Mouse (Mus musculus) embryo, embryonic 11.5 days (tissue): ENCODE results near the gene Traf7.

Experiments
- DNase-seq: peaks from one replicate; pipeline ENCODE4 v3.0.0-alpha.2; 2012; ENCODE audit warnings: low read depth, low spot score

Gene Traf7

DNA sequence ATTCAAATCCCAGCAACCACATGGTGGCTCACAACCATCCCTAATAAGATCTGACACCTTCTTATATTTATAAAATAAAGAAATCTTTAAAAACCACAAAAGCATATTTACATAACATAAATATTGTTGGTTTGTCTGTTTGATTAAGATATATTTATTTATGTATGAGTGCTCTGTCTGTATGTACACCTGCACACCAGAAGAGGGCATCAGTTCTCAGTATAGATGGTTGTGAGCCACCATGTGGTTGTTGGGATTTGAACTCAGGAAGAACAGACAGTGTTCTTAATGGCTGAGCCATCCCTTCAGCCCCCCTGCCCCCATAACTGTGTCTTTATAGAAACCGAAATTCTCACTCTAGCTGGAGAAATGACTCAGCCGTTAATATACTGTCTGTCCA, 17.5 kb upstream of the Traf7 start:
- DNase-seq = no peak

DNA sequence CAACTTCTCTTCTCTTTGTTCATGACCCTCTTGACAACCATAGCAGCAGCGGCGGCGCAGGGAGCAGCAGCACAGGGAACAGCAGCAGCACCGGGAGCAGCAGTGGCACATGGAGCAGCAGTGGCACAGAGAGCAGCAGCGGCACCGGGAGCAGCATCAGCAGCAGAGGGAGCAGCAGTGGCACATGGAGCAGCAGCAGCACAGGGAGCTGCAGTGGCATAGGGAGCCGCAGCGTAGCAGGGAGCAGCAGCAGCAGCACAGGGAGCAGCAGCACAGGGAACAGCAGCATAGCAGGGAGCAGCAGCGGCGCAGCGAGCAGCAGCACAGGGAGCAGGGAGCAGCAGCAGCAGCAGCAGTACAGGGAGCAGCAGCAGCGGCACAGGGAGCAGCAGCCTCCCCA, 16.9 kb upstream of the Traf7 start:
- no peak for DNase-seq

DNA sequence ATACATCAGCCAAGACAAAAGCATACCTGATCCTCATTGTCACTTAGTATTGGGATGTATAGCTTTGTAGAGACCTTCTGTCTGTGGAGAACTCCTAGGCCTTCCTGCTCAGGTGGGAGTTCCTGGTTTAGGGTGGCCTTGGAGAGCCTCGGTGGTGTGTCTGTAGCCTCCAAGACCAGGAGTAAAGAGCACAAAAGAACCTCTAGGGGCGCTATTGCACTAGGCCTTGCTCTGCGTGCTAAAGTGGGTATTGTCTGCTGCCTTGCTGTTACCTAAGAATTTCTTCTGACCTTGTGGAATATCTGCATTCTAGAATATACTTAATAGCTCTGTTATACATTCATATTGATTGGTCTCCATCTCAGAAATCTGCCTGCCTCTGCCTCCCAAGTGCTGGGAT, 12.6 kb upstream of the Traf7 start:
- DNase-seq = no peak

DNA sequence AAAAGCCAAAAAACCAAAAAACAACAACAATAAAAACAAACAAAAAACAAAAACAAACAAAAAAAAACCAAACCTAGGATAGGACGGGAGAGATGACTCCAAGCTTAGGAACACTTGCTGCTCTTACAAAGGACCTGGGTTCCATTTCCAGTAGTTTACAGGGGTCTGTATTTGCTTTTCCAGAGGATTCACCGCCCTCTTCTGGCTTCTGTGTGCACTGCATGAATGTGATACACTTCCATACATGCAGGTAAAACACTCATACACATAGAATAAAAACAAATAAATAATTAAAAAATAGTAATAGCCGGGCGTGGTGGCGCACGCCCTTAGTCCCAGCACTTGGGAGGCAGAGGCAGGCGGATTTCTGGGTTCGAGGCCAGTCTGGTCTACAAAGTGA, 11.2 kb upstream of the Traf7 start:
- no peak for DNase-seq

DNA sequence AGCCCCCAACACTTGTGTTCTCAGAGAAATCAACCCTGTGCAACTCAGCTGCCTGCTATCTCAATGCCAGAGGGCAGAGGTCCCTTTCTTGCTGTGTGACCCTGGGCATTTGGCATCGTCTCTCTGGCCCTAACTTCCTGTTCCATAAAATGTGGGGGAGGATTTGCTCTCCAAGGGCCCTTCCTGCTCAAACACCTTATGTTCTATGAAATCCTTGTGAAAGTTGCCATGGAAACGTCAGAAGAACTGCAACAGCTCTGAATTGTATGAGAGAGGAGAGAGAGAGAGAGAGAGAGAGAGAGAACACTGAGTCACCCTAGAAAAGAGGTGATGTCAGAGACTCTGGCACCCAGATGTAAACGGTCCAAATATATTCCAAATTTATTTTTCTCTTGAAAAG, 9.8 kb upstream of the Traf7 start:
- no peak for DNase-seq

DNA sequence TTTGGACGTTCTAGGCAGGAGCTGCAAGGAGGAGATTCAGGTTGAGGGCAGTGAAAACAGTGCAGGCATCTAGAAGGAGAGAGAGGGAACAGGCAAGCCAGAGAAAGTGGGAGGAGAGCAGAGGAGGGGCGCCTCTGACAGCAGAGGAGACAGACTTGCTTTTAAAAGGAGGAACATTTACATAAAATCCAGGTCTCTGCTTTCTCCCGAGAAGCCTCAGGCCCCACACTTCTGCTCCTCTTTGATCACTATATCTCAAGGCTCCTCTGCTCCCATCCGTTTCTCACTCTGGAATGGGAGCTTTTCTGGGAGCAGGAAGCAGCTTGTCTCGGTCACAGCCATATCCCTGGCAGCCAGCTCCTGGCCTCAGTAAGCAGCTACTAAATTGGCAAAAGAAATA, 7.6 kb upstream of the Traf7 start:
- DNase-seq = no peak

DNA sequence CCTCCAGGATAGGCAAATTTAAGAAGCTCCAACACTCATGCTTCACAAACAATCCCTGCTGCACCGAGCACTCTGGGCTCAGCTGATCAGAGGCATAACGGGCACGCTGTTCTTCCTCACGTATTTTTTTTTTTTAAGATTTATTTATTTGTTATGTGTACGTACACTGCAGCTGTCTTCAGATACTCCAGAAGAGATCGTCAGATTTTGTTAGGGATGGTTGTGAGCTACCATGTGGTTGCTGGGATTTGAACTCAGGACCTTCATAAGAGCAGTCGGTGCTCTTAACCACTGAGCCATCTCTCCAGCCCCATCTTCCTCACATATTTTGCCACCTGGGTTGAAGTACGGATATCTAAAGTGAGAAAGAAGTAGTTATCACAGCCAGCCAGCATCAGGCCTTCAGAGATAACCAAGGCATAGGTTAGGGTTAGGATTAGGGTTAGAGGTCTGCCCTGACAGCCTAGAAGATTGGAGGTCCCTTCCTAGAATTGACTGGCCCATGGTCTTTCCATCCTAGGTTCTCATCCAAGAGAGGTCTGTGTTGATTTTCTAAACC, 6.5 kb upstream of the Traf7 start, which contains the start of gene Rab26:
Rab26 (minus strand) TSS at position 51 of the 559 bp plus-strand sequence.
- no peak for DNase-seq

DNA sequence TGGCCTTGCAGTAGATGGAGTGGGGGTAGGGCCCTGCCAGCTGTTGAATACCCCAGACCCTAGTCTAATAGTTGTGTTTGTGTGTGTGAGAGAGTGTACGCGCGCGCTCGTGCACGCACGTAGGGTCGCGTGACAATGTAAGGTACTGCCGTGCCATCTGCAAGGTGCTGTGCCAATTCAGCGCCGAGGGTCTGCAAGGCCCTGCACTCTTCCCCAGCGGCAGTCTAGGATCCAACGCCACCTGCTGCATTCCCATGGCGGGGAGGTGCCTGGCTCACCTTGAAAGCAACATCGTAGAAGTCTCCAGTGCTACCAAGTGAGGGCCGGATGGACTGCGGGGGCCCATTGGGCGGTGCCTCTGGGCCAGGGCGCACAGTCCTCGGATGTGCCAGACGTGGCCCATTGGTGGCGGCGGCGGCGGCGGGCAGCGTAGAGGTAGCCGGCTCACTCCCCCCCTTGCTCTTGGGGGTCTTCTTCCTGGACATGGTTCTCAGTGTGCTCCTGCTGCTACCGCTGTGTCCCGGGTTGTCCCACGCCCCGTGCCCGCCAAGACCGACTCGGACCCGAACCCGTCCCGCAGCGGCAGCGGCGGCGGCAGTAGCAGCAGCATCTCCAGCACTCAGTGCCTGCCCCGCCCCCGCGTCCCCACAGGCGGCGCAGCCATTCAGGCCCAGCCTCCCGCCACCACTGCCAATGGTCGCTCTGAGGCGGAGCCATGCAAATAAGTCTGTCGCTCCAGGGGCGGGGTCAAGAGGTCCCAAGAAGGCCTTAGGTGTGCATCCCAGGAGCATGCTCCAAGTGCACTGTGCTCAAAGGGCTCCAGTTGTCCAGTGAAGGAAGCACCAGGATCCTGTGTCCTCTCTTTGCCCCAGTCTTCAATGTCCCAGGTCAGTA, 5.6 kb upstream of the Traf7 start:
- DNase-seq = peak; percentile 74

DNA sequence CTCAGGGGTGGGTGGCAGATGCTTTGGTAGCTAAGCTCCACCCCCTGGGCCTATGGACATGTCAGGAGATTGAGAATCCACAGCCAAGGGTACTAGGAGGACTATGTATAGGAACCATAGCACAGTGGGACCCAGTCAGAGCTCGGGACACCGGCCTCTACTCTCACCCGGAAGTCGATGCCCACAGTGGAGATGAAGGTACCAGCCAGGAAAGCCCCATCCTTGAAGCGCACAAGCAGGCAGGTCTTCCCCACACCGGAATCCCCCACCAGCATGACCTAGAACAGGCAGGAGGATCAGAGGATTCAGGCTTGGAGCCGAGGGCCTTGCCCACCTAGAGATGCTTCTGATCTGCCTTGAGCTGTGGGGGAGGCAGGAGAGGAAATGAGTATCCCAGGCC, 4.3 kb upstream of the Traf7 start:
- no peak for DNase-seq

DNA sequence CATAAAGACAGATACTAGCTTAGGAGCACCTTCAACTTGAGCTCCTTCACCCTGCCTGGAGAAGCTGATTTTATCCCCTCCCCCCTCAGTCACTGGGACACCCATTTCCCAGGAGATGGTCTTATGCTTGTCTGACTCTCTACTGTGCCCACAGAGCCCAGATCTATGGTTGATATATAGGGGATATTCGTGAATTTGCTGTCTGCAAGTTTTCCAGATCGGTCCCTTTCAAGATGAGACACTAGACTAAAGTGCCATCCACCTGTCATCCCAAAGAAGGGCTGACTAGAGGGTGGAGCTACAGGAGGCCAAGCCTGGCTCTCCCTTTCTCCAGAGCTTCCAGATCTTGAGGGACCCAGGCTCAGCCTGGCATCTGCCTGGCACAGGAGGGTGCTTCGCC, 3.3 kb upstream of the Traf7 start:
- no peak for DNase-seq

DNA sequence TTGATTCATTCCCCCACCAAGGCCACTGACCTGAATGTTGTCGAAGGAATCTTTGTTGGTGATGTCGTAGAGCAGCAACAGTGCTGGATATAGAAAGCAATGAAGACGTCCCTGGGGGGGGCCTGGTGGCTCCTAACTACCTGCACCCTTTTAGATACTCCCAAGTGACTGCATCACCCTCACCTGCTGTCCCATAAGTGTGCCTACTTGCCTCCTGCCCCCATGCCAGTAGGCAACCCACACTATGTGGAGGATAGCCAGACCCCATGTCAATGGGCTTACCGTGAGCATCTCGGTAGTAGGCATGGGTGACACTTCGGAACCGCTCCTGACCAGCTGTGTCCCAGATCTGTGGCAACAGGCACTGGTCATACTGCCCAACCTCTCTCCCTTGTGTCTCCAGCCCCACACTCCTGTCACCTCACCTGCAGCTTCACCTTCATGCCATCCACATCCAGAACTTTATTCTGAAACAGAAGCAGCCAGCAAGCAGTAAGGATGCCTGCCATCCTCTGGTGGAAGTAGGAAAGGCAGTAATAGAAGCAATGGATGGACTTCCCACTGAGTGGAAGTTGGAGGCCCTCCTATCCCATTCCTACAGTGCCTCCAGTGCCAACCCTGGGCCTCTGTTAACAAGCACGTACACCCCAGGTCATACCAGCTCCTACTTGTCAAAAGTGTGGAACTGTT, 2.8 kb upstream of the Traf7 start:
- no peak for DNase-seq

DNA sequence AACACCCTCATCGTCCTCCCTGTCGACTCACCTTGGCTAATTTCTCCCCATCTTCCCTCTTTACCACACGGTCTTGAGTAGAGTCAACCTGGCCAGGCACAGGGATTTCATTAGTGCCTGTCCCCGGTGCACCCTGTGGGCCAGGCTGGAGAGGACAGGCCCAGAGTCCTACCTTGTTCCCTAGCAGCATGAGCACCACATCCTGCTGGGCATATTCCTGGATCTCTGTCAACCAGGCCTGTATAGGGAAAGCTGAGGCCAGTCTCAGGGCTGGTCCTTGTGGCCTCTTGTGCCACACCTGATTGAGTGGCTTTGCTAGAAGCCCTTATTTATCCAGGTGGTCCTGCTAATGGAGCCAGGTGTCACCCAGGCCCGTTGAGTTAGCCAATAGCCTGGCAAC, 2.1 kb upstream of the Traf7 start:
- no peak for DNase-seq

DNA sequence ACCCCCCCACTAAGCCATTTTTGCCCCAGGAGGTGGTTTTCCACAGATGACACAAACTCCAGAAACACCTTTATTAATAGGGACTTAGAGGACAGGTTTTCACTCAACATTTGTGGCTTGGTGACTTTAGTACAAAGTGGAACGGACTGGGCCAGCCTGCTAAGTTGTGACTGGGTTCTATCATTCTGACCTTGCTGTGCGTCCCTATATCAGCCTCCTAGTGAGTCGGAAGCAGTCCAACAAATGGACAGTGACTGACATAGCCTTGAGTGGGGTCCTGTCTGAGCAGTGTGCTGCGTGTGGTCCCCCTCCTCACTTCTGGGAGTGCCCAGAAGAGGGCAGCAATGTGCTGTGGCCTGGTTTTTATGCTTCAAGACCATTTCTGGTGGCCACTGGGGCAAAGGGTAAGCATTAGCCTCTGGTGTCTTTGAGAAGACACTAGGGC, 1.3 kb upstream of the Traf7 start:
- DNase-seq = peak; percentile 73

DNA sequence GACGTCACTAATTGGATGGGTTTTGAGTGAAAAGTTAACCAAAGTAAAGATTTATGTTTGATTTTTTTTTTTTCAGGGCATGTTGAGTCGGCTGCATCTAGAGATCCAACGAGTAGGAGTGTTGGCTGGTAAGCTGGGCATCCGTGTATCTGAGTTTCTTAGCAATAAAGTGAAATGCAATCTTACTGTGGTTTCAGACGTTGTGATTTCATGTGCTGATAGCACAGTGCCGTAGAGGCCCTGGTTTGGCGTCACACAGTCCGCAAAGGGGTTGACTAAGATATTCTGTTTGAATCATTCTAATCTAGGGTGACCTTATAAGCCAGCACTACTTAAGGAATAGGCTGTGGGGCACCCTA, 801 bp upstream of the Traf7 start:
- DNase-seq = no peak

DNA sequence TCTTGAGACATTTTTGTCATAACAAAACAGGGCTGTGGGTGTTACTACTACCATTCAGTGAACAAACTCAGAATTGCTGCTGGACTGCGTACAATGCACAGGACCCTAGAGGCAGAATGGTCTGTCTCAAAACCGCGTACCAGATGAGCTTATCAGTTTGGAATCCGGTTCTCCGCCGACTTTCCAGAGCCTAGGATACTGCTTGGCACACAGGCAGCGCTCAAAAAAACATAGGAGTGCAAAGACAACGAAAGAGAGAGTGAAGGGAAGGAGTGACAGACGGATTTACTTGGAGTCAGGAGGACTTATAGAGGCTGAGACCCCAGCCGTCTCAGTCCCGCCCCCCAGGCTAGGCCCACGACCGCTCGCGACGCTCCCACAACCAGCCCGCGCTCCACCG, 423 bp downstream of the Traf7 start:
- DNase-seq = no peak

DNA sequence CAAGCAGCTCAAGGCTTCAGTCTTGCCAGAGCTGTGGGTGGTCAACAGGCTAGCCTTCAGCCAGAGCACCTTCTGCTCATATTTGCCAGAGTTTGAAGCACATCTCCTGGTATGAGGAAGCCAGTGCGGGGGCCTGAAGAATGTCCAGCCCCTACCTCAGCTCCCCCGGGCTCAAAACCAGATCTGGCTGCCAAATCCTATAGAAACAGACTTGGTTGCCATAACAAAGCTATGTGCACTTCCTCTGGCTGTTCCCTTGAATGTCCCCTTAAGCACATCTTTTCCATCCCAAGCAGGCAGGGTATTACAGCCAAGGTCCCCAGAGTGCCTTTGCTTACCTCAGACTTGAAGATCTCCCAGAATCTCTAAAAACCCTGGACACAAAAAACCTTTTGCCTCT, 3.0 kb downstream of the Traf7 start:
- DNase-seq = no peak

DNA sequence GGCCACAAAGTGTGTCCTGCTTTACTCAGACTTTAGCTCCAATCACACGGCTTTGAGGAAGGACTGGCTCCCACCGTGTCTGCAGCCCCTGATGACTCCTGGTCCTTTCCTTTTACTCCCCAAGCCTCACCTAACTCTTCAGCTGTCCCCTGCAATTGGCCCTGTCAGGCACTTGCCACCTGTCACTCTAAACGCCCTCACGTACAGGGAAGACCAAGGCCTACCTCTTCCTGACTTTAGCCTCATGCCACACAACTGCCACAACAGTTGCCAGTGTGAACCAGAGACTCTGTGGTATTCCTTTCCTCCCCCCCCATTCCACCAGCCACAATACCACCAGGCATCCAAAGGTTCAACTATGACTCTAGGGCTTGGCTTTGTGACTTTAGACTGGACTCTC, 7.3 kb downstream of the Traf7 start:
- no peak for DNase-seq

DNA sequence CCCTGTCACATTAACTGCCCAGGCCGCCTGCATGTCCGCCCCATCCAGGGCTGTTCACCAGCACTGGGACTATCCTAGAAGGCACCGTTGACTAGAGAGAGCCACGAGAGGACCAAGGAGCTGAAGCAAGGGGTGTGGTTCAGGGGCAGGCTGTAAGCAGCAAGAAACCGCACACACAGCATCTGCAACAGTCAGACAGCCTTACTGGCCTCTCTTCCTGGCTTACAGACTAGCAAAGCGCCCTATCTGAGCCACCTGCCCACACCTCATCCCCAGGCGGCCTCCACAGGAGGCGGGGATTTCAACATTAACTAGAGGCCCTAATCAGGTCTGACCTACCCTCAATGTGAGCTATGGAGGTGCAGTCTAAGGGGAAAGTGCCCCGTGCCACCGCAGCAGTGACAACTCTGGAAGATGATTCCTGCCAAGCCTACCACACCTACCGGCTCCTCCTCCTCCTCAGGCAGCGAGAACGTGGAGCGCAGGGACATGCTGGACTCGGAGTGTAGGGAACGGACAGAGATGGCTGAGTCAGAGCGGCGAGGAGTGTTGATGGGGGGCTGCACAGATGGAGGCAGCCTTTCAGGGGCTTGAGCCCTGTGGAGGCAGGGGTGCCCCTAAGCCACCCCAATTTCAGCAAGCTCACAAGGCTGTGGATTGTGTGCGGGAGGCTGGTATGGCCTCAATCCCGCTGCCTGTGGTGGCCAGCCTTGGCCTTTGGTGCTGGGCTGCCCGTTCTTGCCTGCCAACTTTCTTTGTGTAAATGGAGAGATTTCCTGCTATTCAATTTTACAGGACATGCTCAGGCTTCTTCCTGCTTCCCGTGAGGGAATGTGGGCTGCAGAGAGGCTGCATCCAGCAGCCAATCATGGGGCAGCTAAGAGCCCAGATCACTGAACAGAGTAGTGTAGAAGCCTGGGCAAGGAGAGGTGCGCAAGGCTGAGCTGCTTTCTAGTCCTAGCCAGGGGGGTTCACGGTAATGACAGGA, 13.2 kb downstream of the Traf7 start:
- DNase-seq = no peak

DNA sequence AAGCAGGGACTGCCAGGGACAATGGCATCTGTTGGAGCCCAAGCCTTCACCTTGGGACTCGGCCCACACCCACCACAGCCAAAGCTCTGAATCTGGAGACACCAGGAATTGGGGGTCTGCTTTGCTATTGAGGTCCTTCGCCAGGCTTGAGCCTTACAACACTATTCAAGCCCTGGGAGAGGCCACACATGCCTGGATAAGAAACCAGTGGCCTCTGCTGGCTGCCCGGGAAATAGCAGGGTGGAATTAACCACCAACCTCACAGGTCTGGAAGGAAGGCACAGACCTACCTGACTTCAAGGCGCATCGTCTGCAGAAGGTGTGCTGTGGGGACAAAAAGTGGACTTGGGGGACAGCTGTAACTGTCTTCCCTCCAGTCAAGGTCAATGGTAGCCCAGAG, 14.1 kb downstream of the Traf7 start:
- no peak for DNase-seq

DNA sequence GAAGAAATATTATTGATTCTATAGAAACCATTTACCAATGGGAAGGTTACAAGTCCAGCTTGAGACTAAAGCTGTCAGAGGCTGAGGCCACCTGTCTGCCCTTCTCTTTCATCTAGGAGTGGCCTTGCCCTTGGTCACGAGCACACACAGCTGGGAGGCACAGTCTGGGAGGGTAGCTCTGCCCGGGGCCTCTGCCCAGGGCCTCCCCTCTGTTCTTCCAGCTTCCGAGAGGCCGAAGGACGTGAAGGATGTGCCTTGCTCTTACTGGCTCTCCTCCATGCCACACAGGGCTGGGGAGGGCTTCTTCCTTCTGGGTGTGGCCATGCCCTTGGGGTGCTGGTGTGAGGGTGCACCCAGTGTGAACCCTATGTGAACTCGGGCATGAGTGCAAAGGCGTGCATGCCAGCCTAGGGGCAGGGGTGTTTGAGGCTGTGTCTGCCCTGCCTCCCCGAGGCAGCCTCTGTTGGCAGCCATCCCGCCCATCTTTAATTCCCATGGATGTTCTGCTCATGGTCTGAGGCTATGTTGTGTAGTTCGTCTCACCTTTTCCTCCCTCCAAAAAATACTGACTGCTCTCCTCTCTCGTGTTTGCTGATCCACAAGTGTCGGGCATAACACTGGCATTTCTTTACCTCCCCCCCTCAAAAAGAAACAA, 19.8 kb downstream of the Traf7 start:
- DNase-seq = no peak

DNA sequence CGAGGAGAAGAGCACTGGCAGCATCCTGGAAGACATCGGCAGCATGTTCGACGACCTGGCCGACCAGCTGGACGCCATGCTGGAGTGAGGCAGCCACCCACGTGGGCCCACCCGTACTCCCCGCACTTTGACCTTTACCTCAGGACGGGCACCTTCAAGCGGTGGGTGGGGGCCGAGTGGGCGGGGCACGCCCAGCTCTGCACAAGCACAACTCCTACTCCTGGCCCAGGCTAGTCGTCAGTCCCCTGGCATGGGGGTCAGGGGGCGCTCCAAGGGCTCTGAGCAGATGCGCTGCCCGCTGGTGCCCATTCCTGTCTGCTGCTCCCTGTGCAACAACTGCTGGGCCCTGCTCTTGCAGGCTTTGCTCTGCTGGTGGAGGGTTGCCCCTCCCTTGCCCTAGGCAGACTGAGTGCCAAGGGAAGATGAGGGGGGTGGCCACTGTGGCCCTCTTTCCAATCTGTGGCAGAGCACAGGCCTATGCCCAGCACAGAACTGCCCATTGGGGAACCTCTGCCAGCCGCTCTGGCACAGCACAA, 20.5 kb downstream of the Traf7 start:
- no peak for DNase-seq
